Mouse (Mus musculus) frontal cortex, postnatal 25 days (tissue): ENCODE data around the gene Pidd1.
A peak's percentile ranks its signal among the peaks of the same experiment; 100 is the strongest.

Experiments
- DNase-seq, 2 experiments: peaks; one replicate each; pipeline ENCODE4 v3.0.0; 2022; ENCODE audit warnings: low spot score in 2 of 2

The Pidd1 gene

GRCm38 (mm10) chr7:141435856-141436522 lies 7.8 kb downstream of the Pidd1 start:
- no peak for DNase-seq

GRCm38 (mm10) chr7:141435129-141435855 lies 8.5 kb downstream of the Pidd1 start:
- DNase-seq: no peak

GRCm38 (mm10) chr7:141434464-141434863 lies 9.4 kb downstream of the Pidd1 start:
- DNase-seq: peak in 1 of 2 experiments; percentile 55

- DNase-seq: no peak
These were observed 10.1 kb downstream of the Pidd1 start for GRCm38 (mm10) chr7:141433517-141434400.

- no peak for DNase-seq
These were observed 10.9 kb downstream of the Pidd1 start for GRCm38 (mm10) chr7:141432741-141433516.

GRCm38 (mm10) chr7:141432186-141432611 lies 11.6 kb downstream of the Pidd1 start:
- DNase-seq: no peak

GRCm38 (mm10) chr7:141431434-141432185 lies 12.2 kb downstream of the Pidd1 start:
- no peak for DNase-seq

GRCm38 (mm10) chr7:141430585-141431240 lies 13.1 kb downstream of the Pidd1 start:
- no peak for DNase-seq

GRCm38 (mm10) chr7:141429840-141430584 lies 13.8 kb downstream of the Pidd1 start:
- no peak for DNase-seq

GRCm38 (mm10) chr7:141429310-141429709 lies 14.5 kb downstream of the Pidd1 start, which contains the start of gene Cend1:
Cend1 (minus strand) TSS chr7:141429491.
- DNase-seq: peak; percentile 73 to 79

GRCm38 (mm10) chr7:141428701-141429100 lies 15.1 kb downstream of the Pidd1 start:
- DNase-seq: no peak

GRCm38 (mm10) chr7:141426948-141427730 lies 16.7 kb downstream of the Pidd1 start:
- no peak for DNase-seq

- no peak for DNase-seq
These were observed 20.0 kb downstream of the Pidd1 start for GRCm38 (mm10) chr7:141423811-141424210.

- DNase-seq: no peak
These were observed 23.7 kb downstream of the Pidd1 start for GRCm38 (mm10) chr7:141420030-141420702.

- DNase-seq: no peak
These were observed 24.9 kb downstream of the Pidd1 start for GRCm38 (mm10) chr7:141418970-141419369.

- DNase-seq: no peak
These were observed 25.8 kb downstream of the Pidd1 start for GRCm38 (mm10) chr7:141417731-141418681.
